Mouse (Mus musculus) left cerebral cortex, postnatal 25 days (tissue): ENCODE measurements around the gene Rwdd2b. TPM values are rescaled to one million over a fixed set of nuclear protein-coding genes. Genes with fewer than 3 reads are reported as not detected.

Experiments
- DNase-seq, 2 experiments: peaks; one replicate each; pipeline ENCODE4 v3.0.0; 2022; ENCODE audit warnings: low spot score in 2 of 2, mixed read lengths in 1 of 2
- intact Hi-C: fragments of 180-260 bp; cut with DNase I; formaldehyde crosslinking; loops from one replicate; pipeline ENCODE4 v1.15.1; 2025
- total RNA-seq, 2 experiments: library from RNA; stranded (reverse); gene quantifications; 2 replicates each; pipeline ENCODE4 v1.2.3; 2021

Gene Rwdd2b
- total RNA-seq, 2 experiments from 2014 or later = 10.7 to 11.5 TPM

DNA sequence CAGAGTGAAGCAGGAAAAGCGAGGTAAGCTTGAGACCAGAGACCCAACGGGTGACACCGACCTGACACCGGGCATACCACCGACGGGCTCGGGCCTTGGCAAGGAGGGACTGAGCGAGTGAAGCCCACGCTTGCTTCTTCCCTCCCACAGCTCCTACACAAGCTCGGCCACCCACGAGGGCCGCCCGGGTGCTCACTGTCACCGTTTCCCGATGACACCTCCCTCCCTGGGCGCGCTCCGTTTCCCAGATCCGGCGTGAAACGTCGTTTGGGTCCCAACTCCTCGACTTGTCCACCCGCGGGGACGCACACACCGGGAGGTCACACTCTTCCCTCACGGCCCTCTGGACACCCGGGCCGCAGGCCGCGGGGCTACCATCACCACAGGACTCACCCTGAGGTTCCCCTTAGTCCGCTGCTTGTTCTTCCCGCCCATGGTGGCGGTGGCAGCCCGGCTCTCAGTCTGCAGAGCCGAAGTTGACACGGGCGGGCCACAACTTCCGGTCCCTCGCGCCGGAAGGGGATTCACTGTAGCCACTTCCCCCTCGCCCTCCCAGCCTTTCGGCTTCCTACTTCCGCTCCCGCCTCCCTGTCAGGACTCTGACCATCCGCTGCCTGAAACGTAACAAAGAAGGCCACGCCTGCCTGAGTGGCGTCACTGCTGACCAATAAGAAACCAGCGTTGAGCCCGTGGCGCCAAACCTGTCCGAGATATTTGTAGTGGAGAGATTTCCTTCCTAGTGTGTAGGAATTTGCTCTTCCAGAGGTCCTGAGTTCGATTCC is 8.1 kb downstream of the Rwdd2b start, which contains the start of gene Ltn1:
TSS of gene Ltn1 (minus strand) at position 580 of the 782 bp plus-strand sequence.
- DNase-seq = peak; percentile 98 to 99
- intact Hi-C loops = loop anchor here (2.0 kb wide), 1 partner anchor 23 kb away; the partner anchor contains the start of gene Usp16

- intact Hi-C loops = no loop called here
- DNase-seq = no peak
Observed at GRCm38 (mm10) chr16:87427516-87427915, 12.9 kb downstream of the Rwdd2b start.

DNA sequence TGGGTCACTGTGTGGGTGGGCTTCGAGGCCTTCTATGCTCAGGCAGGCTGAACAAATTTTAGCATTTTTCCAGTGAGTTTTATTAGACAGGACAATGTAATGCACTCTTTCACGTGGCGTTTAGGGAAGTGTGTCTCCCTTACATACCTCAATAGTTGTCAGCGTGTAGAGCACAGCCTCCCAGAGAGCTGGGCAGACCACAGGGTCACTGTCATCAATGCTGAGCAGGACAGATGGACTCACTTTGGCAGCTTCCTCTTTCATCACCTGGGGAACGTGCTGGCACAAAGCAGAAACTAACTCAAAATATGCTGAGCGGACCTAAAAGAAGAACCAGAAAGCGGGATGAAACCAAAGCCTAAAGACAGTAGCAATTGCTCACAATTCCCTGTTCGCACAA is 19.7 kb downstream of the Rwdd2b start:
- no peak for DNase-seq
- intact Hi-C loops = loop anchor here (5.0 kb wide), 1 partner anchor 57 kb away; no protein-coding TSS in a partner anchor

GRCm38 (mm10) chr16:87405001-87405400 is 35.4 kb downstream of the Rwdd2b start:
- intact Hi-C loops = loop anchor here (5.0 kb wide), 1 partner anchor 67 kb away; no protein-coding TSS in a partner anchor
- DNase-seq = no peak

- intact Hi-C loops = loop anchor here (10.0 kb wide), 1 partner anchor 1589 kb away; the partner anchor contains the start of gene Adamts1
- DNase-seq = peak; percentile 68 to 79
Observed at GRCm38 (mm10) chr16:87393813-87394548, 46.4 kb downstream of the Rwdd2b start.

DNA sequence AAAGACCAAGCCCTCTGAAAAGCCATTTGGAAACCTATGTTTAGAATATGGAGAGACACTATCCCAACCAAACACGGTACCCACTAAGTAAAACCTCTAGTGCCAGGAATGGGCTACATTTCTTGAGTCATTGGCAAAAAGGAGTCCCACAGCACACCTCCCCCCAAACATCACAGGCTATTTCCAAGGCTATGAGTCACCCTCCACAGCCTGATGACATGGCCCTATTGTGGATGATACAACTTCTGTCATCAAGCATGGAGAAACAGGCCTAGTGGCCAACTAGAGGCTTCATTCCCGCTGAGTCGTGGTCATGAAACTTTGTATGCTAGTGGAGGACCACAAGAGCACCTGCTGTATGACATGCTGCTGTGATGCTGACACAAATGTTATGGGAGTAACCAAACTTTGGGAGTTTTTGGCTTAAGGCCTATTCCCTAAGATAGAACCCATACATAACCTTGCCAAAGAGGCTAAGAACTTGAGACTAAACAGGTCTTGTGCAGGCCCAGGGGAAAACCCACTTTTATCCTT is 52.9 kb downstream of the Rwdd2b start:
- peak in 1 of 2 experiments; percentile 48 for DNase-seq
- intact Hi-C loops = no loop called here

- no peak for DNase-seq
- intact Hi-C loops = no loop called here
Observed at GRCm38 (mm10) chr16:87384366-87384765, 56.0 kb downstream of the Rwdd2b start.

Other genes starting within 250 kb of the Rwdd2b start
- 10 to 100 TPM; 17.3 to 18.5 TPM for gene N6amt1, start 86.4 kb downstream of the Rwdd2b start, total RNA-seq
- 10 to 100 TPM; 47.3 to 49.5 TPM for gene Ltn1, start 8.0 kb downstream of the Rwdd2b start, total RNA-seq
- gene Usp16, start 14.1 kb upstream of the Rwdd2b start, total RNA-seq = 10 to 100 TPM; 38.1 to 41.4 TPM
- 100 to 1,000 TPM; 176 to 177 TPM for gene Cct8, start 55.3 kb upstream of the Rwdd2b start, total RNA-seq
- under 1 TPM; 0.32 to 0.44 TPM for gene Map3k7cl, start 112.8 kb upstream of the Rwdd2b start, total RNA-seq